Comparison of ENCODE assay signal across 16 mouse cellular contexts in genomic region chr14:73111091-73111490, GRCm38 (mm10).
"Had no signal": no experiment of that assay in that cellular context is flagged by ENCODE, and none has a peak within 500 bp of the region (broad histone marks: within the 10 kb centered on the region; RNA-seq: fewer than 3 reads in every experiment).

No protein-coding gene starts in this region.

- DNase-seq: kidney, adult 11 months; kidney, adult 9 months; kidney, postnatal 4 days; liver; lung, adult 2 months; lung, postnatal 36 days; retina, postnatal 1 day; right cerebral cortex, postnatal 4 days; thymus, adult 18-20 months had no signal

- H3K27ac ChIP-seq: kidney, postnatal 0 days; layer of hippocampus, adult 2 months; limb, embryonic 12.5 days; liver, embryonic 15.5 days; midbrain, embryonic 15.5 days; neural tube, embryonic 13.5 days had no signal

- H3K27me3 ChIP-seq: limb, embryonic 12.5 days; liver, embryonic 15.5 days; midbrain, embryonic 15.5 days; neural tube, embryonic 13.5 days had no signal

- ATAC-seq: lung, postnatal 0 days; midbrain, embryonic 15.5 days had no signal

- H3K4me3 ChIP-seq: layer of hippocampus, adult 2 months; limb, embryonic 12.5 days; liver, embryonic 15.5 days; midbrain, embryonic 15.5 days; neural tube, embryonic 13.5 days had no signal

- H3K36me3 ChIP-seq: limb, embryonic 12.5 days; liver, embryonic 15.5 days; midbrain, embryonic 15.5 days; neural tube, embryonic 13.5 days had no signal

- H3K4me2 ChIP-seq: limb, embryonic 12.5 days; liver, embryonic 15.5 days; midbrain, embryonic 15.5 days; neural tube, embryonic 13.5 days had no signal

- H3K9ac ChIP-seq: limb, embryonic 12.5 days; liver, embryonic 15.5 days; midbrain, embryonic 15.5 days; neural tube, embryonic 13.5 days had no signal

- H3K9me3 ChIP-seq: limb, embryonic 12.5 days; liver, embryonic 15.5 days; midbrain, embryonic 15.5 days; neural tube, embryonic 13.5 days had no signal

- H3K4me1 ChIP-seq: midbrain, embryonic 15.5 days; neural tube, embryonic 13.5 days had no signal
